Mouse (Mus musculus): ENCODE measurements around the gene Gm28035.

The Gm28035 gene

GRCm38 (mm10) chr2:30261921-30262839, 21.8 kb downstream of the Gm28035 start:
- DNase-seq, result no peak

GRCm38 (mm10) chr2:30262840-30263441, 22.6 kb downstream of the Gm28035 start:
- peak; percentile 63 for DNase-seq

GRCm38 (mm10) chr2:30263811-30264210, 23.4 kb downstream of the Gm28035 start:
- no peak for DNase-seq

GRCm38 (mm10) chr2:30264671-30265519, 24.5 kb downstream of the Gm28035 start:
- no peak for DNase-seq

- DNase-seq, result peak; percentile 89
Measured at GRCm38 (mm10) chr2:30265767-30266253, 25.4 kb downstream of the Gm28035 start, which contains the start of gene Phyhd1. Gene Phyhd1, plus strand, starts transcription at chr2:30266203.

GRCm38 (mm10) chr2:30266392-30266941, 26.1 kb downstream of the Gm28035 start:
- DNase-seq, result no peak

- DNase-seq, result no peak
Measured at GRCm38 (mm10) chr2:30267466-30267865, 27.1 kb downstream of the Gm28035 start.

GRCm38 (mm10) chr2:30268371-30268770, 28.0 kb downstream of the Gm28035 start:
- DNase-seq, result no peak

- DNase-seq, result peak; percentile 20
Measured at GRCm38 (mm10) chr2:30269241-30269990, 29.0 kb downstream of the Gm28035 start.

GRCm38 (mm10) chr2:30270134-30270533, 29.8 kb downstream of the Gm28035 start:
- DNase-seq, result peak; percentile 87

- no peak for DNase-seq
Measured at GRCm38 (mm10) chr2:30280743-30281142, 40.4 kb downstream of the Gm28035 start, which contains the start of gene Gm28038. Gene Gm28038, plus strand, starts transcription at chr2:30281043.

- DNase-seq, result no peak
Measured at GRCm38 (mm10) chr2:30281651-30282050, 41.3 kb downstream of the Gm28035 start.

GRCm38 (mm10) chr2:30283193-30283592, 42.8 kb downstream of the Gm28035 start:
- no peak for DNase-seq

GRCm38 (mm10) chr2:30285004-30285403, 44.6 kb downstream of the Gm28035 start:
- DNase-seq, result no peak

- no peak for DNase-seq
Measured at GRCm38 (mm10) chr2:30285416-30286181, 45.2 kb downstream of the Gm28035 start.

GRCm38 (mm10) chr2:30286192-30287026, 46.0 kb downstream of the Gm28035 start, which contains the start of the genes Dolk and Nup188:
Gene Dolk, minus strand, starts transcription at chr2:30286334.
Gene Nup188, plus strand, starts transcription at chr2:30286397.
- DNase-seq, result peak; percentile 93

GRCm38 (mm10) chr2:30287027-30287373, 46.6 kb downstream of the Gm28035 start:
- DNase-seq, result no peak

- DNase-seq, result no peak
Measured at GRCm38 (mm10) chr2:30299525-30299924, 59.2 kb downstream of the Gm28035 start.

GRCm38 (mm10) chr2:30299966-30300365, 59.6 kb downstream of the Gm28035 start:
- no peak for DNase-seq

- DNase-seq, result no peak
Measured at GRCm38 (mm10) chr2:30306087-30306486, 65.7 kb downstream of the Gm28035 start.

Data from layer of hippocampus, adult 9-11 months (tissue).